Mouse (Mus musculus): ENCODE data around the gene Cfap99. TPM values are rescaled to one million over a fixed set of nuclear protein-coding genes. Genes with fewer than 3 reads are reported as not detected.
A peak's percentile ranks its signal among the peaks of the same experiment; 100 is the strongest.

The Cfap99 gene
- polyA plus RNA-seq (2021), result not detected

DNA sequence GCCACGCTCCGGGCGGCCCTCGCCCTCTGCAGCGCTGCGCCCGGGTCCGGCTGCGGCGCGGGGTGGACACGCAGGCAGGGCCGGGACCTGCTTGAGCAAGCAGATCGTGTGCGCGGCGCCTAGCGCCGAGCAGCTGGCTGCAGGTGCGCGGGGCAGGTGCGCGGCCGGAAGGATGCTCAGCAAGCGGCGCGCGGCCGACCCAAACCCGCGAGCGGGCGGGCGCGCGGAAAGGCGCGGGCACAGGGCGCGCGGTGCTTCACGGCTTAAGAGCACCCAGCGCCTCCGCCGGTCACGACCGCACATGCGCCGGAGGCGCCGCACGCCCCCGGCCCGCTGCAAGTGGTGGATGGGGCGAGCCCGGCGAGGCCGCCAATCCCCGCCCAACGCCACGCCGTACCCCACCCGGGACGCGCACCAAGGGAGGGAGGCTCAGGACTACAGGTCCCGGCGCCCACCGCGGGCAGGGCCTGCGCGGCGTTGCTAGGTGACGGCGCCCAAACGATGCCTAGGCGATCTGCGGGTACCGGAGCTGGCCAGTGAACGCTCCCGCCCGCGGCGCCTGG is at the start of gene Cfap99, which contains the start of gene Zfyve28:
TSS of gene Cfap99 (plus strand) at position 447 of the 563 bp plus-strand sequence.
TSS of gene Zfyve28 (minus strand) at position 296 of the 563 bp plus-strand sequence.
- POLR2A ChIA-PET, result interaction anchor here (0.7 kb wide), 1 partner anchor 502 kb away, joined by 4 read pairs; no protein-coding TSS in a partner anchor
- TF ChIP-seq CTCF (IDR thresholded peaks at IDR 0.05), result no peak
- ATAC-seq (peak; percentile 78), DNase-seq (ENCODE audit: low read depth, low spot score) (no peak)
- CTCF ChIA-PET, result interaction anchor here (1.3 to 1.4 kb wide), 2 partner anchors 10 to 29 kb away, joined by 3 read pairs; no protein-coding TSS in a partner anchor
- in situ Hi-C loops (cut with MboI; ENCODE audit: low pct_unique_long_range_greater_than_20kb), result loop anchor here (5.0 kb wide), 1 partner anchor 39 kb away; no protein-coding TSS in a partner anchor
- no peaks in the 10 kb centered on the region for H3K27me3 ChIP-seq

DNA sequence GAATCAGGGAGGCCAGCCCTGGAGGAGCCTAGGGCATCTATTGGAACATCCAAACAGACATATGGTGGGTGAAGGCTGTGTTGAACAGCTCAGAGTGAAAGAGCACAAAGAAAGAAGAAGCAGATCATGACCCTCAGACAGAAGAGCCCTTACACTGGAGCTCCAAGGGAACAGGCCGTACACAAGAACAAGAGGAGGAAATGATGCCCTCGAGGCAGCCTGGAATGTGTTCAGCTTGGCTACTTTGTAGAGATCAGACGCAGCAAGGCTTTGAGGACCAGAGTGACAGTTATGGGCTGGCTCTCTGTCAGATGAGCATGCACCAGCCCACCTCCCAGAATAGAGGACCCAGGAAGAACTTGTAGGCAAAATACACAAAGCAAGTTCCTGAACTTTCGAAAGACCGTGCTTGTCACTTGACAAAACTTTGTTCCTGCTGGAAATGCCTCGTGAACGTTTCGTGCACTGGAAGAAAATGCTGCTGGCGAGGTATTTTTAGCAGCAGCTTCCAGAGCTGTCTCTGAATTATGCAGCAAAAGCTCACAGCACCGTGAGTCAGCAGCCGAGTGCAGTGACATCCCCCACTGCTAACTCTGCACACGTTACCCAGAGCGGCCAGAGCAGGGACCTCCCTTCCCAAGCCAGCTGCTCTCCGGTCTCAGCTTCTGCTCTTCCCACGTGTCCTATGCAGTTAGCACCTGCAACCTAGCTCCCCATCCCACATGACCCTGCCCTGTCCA is 46.0 kb upstream of the Cfap99 start:
- ChIA-PET CTCF (interaction anchor here (0.8 to 2.7 kb wide), 7 partner anchors 11 to 50 kb away, joined by 3 to 11 read pairs (median 5); no protein-coding TSS in a partner anchor), POLR2A (interaction anchor here (0.5 to 1.6 kb wide), 4 partner anchors 8 to 121 kb away, joined by 3 to 4 read pairs (median 4); partner anchors contain the start of gene Mxd4)
- H3K27me3 ChIP-seq, result no peaks in the 10 kb centered on the region
- TF ChIP-seq CTCF (IDR thresholded peaks at IDR 0.05), result no peak
- in situ Hi-C loops (cut with MboI; ENCODE audit: low pct_unique_long_range_greater_than_20kb), result no loop called here
- DNase-seq (ENCODE audit: low read depth, low spot score) (peak; percentile 48), ATAC-seq (peak; percentile 77)

DNA sequence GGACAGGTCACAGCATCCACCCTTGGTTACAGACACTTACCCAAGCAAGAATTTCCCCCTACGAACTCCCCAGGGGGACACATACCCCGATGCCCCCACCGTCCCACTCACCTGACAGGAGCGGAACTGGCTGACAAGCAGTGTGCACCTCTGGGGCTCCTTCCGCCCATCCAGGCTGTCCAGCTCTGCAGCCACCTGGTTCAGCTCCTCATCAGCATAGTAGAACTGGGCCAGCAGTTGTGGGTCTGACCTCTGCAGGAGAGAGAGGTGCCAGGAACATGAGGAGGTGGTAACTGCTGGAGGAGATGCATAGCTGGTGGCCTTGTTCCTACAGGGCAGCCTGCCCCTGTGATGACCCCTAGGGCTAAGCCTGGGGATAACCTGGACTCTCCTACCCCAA is 45.3 kb upstream of the Cfap99 start:
- DNase-seq (ENCODE audit: low read depth, low spot score) (no peak), ATAC-seq (no peak)
- TF ChIP-seq CTCF (IDR thresholded peaks at IDR 0.05), result no peak
- H3K27me3 ChIP-seq, result no peaks in the 10 kb centered on the region
- in situ Hi-C loops (cut with MboI; ENCODE audit: low pct_unique_long_range_greater_than_20kb), result no loop called here
- CTCF ChIA-PET, result interaction anchor here (1.0 to 2.1 kb wide), 5 partner anchors 10 to 38 kb away, joined by 3 to 11 read pairs (median 5); no protein-coding TSS in a partner anchor
- POLR2A ChIA-PET, result interaction anchor here (1.6 kb wide), 1 partner anchor 8 kb away, joined by 4 read pairs; no protein-coding TSS in a partner anchor

DNA sequence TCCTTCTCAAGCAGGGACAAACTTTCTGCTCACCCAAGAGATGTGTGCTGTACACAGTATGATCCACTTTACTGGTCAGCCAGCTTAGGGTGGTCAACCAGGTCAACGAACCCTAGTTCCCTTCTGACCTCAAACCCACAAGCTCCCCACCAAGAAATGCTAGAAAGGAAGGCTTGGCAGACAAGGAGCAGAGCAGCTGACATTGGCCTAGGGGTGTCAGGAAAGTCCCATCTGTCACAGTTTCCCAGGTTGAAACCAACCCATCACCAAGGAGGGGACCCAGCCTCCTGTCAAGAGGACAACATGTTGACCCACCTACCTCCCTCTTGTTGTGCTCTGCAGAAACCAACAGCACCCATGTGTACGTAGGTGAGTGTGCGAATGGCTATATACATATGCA is 42.0 kb upstream of the Cfap99 start:
- TF ChIP-seq CTCF (IDR thresholded peaks at IDR 0.05), result no peak

DNA sequence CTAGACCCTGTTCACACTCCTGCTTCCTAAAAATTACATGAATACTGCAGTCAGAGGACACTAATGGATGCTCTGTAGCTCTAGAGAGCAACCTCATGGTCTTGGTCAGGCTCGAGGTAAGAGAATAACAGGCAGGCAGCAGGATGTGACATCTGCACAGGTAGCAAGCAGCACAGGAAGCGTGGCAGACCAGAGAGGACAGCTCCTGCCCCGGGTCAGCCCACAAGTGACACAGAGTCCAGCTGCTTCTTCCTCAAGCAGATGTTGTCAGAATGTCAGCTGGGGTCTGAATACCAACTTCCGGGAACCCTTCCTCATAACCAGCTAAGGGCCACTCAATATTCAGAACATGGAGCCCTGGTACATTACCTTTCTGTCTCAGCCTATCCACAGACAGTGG is 39.3 kb upstream of the Cfap99 start:
- ChIA-PET POLR2A (interaction anchor here (0.5 to 0.6 kb wide), 2 partner anchors 9 to 56 kb away, joined by 3 to 4 read pairs; no protein-coding TSS in a partner anchor), CTCF (interaction anchor here (1.3 kb wide), 1 partner anchor 13 kb away, joined by 4 read pairs; no protein-coding TSS in a partner anchor)
- H3K27me3 ChIP-seq, result no peaks in the 10 kb centered on the region
- in situ Hi-C loops (cut with MboI; ENCODE audit: low pct_unique_long_range_greater_than_20kb), result no loop called here
- ATAC-seq (no peak), DNase-seq (ENCODE audit: low read depth, low spot score) (no peak)
- no peak for TF ChIP-seq CTCF (IDR thresholded peaks at IDR 0.05)

More for the DNA sequence above, 42.0 kb upstream of the Cfap99 start:
- no peak for DNase-seq (ENCODE audit: low read depth, low spot score)
- no peak for ATAC-seq
- ChIA-PET CTCF (interaction anchor here (1.4 to 1.8 kb wide), 2 partner anchors 10 to 36 kb away, joined by 5 read pairs; no protein-coding TSS in a partner anchor), POLR2A (no interaction called here)
- in situ Hi-C loops (cut with MboI; ENCODE audit: low pct_unique_long_range_greater_than_20kb), result no loop called here
- no peaks in the 10 kb centered on the region for H3K27me3 ChIP-seq

DNA sequence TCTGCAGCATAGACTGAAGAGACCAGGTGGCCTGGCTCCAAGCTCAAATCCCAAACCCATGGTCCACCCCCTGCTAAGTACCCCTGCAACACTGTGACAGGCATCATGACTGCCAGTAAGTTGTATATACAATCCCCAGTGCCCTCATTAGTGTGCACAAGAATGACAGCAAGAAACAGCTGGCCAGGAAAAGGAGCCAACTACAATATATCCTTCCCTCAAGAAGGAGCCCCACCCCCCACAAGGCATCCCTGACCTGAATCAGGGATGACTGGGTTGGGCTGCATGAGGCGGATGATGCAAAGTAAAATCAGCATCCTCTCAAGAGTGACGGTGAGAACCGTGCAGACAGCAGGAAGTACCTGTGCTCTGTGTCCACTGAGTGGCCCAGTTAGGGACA is 38.3 kb upstream of the Cfap99 start:
- CTCF ChIA-PET, result interaction anchor here (1.1 to 1.2 kb wide), 2 partner anchors 14 to 40 kb away, joined by 3 to 5 read pairs; no protein-coding TSS in a partner anchor
- TF ChIP-seq CTCF (IDR thresholded peaks at IDR 0.05), result no peak
- in situ Hi-C loops (cut with MboI; ENCODE audit: low pct_unique_long_range_greater_than_20kb), result loop anchor here (5.0 kb wide), 1 partner anchor 43 kb away; no protein-coding TSS in a partner anchor
- ATAC-seq (no peak), DNase-seq (ENCODE audit: low read depth, low spot score) (no peak)
- POLR2A ChIA-PET, result interaction anchor here (1.7 kb wide), 1 partner anchor 8 kb away, joined by 4 read pairs; no protein-coding TSS in a partner anchor
- no peaks in the 10 kb centered on the region for H3K27me3 ChIP-seq

DNA sequence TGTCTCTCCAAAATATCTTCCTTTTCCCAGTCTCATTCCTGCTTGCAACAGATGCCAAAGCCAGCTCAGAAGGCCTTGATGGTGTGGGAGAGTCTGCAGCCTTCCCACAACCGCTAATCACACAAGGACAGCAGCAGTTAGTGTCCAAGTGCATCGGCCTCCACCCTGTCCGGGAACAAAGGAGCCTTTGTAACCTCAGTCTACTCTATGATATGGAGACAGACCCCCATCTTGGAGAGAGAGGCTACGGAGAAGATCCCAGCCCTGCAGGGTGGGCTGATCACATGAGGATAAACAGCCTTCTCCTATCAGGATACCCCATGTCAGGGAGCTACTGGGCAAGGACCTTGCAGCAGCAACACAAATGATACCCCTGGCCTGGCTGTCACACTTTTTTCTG is 36.6 kb upstream of the Cfap99 start:
- no peak for TF ChIP-seq CTCF (IDR thresholded peaks at IDR 0.05)
- no peak for DNase-seq (ENCODE audit: low read depth, low spot score)
- ChIA-PET POLR2A (no interaction called here), CTCF (interaction anchor here (0.9 to 2.1 kb wide), 5 partner anchors 15 to 154 kb away, joined by 3 to 6 read pairs (median 3); no protein-coding TSS in a partner anchor)
- ATAC-seq, result no peak
- in situ Hi-C loops (cut with MboI; ENCODE audit: low pct_unique_long_range_greater_than_20kb), result loop anchor here (5.0 kb wide), 1 partner anchor 44 kb away; no protein-coding TSS in a partner anchor
- H3K27me3 ChIP-seq, result no peaks in the 10 kb centered on the region

DNA sequence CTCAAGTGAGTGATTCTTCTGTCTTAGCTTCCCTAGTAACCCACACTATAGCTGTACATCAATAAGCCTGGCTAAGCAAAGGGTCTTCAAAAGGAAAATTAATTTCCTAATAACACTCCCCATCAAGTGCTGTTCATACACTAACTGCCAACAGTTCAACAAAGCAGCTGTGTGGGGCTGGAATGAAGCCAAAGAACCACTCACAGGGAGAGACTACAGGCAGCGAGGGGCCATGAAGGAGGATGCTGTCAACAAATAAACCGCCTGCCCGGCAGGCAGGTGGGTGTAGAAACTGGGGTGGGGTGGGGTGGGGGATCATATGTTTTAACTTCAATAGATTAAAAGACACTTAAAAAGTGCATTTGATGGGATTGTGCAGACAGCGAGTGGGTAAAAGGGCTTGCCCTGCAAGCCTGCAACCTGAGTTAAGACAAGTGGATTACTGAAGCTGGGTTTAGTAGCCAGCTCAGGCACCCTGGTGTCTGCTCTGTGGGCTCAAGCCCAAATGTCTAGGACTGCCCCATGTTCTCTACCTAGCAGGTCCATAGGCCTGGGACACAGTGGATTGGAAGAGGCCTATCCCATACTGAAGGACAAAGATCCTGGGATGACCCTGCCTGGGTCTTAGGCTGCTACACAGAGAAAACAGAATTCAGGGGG is 36.0 kb upstream of the Cfap99 start:
- in situ Hi-C loops (cut with MboI; ENCODE audit: low pct_unique_long_range_greater_than_20kb), result loop anchor here (5.0 kb wide), 1 partner anchor 45 kb away; no protein-coding TSS in a partner anchor
- POLR2A ChIA-PET, result no interaction called here
- ATAC-seq (no peak), DNase-seq (ENCODE audit: low read depth, low spot score) (no peak)
- CTCF ChIA-PET, result interaction anchor here (0.9 to 2.1 kb wide), 5 partner anchors 10 to 155 kb away, joined by 3 to 6 read pairs (median 4); no protein-coding TSS in a partner anchor
- no peaks in the 10 kb centered on the region for H3K27me3 ChIP-seq
- TF ChIP-seq CTCF (IDR thresholded peaks at IDR 0.05), result no peak

DNA sequence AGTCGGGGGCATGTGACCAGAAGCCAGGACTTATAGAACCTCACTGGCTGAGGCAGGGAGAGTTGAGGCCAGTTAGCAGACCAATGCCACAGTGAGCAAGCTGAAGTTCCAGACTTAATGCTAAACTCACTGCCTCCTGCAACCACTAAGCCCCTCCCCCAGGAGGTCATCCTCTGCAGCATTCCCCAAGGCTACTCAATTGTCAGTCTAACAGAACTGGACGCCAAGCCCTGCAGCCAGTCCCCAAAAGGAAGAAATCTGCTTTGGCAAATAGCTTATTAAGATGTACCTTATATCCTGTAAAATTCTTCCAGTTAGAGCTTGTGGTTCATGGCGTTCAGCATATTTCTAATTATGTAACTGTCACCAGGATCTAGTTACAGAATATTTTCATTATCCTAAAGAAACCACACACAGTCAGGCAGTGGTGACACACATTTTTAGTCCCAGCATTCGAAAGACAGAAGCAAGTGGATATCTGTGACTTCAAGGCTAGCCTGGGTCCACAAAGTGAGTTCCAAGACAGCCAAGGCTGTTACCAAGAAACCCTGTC is 35.4 kb upstream of the Cfap99 start:
- DNase-seq (ENCODE audit: low read depth, low spot score), result no peak
- no peaks in the 10 kb centered on the region for H3K27me3 ChIP-seq
- POLR2A ChIA-PET, result no interaction called here
- CTCF ChIA-PET, result interaction anchor here (0.9 to 2.1 kb wide), 5 partner anchors 10 to 155 kb away, joined by 3 to 6 read pairs (median 4); no protein-coding TSS in a partner anchor
- in situ Hi-C loops (cut with MboI; ENCODE audit: low pct_unique_long_range_greater_than_20kb), result loop anchor here (5.0 kb wide), 1 partner anchor 46 kb away; no protein-coding TSS in a partner anchor
- no peak for TF ChIP-seq CTCF (IDR thresholded peaks at IDR 0.05)
- ATAC-seq, result no peak
